Mouse (Mus musculus): ENCODE data around the gene Psmc3.

DNA sequence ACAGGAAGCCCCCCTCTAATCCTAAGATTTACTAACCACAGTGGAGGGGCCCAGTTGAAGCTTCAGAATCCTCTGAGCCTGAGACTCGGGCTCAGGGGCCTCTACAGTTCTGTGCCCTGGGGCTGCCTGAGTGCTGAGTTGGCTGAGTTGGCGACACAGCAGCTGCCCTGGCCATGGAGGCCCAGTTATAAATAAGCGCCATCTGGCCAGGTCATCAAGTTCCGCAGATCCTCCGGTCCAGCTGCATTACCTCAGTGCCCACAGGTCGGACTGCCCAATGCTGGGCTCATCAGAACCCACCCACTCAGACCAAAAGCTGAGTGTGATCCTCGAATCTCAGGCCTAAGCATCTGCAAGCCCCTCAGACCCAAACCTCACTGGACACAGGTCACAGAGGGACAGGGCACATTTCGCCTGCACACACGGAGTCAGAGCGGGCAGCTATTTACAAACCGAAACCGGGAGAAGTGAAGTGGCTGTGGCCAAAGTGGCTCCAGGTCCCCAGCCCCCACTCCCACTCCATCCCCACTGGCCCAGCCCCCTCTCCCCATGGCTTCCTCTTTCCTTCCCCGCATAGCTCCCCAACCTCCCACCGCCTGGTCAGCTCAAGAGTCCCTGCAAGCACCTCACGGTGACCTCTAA lies 30.5 kb downstream of the Psmc3 start:
- TF ChIP-seq HCFC1 (IDR thresholded peaks at IDR 0.05; ENCODE audit: borderline replicate concordance, insufficient read depth, low read length) (no peak), MAFK (IDR thresholded peaks at IDR 0.05; ENCODE audit: insufficient read depth, low read depth, low read length) (no peak), CHD2 (IDR thresholded peaks at IDR 0.05; ENCODE audit: low read depth, low read length) (no peak), ZNF384 (IDR thresholded peaks at IDR 0.05; ENCODE audit: low read depth, low read length) (no peak), ZC3H11A (IDR thresholded peaks at IDR 0.05; ENCODE audit: borderline replicate concordance, low read depth, low read length) (no peak)

Data from ES-E14 (cell line).